Mouse (Mus musculus): ENCODE data around the gene Cd3d.

- TF ChIP-seq CTCF (IDR thresholded peaks at IDR 0.05; ENCODE audit: borderline replicate concordance, control insufficient read depth, extremely low read depth, insufficient read depth, low read length, poor library complexity) (no peak), POLR2A (IDR thresholded peaks at IDR 0.05; ENCODE audit: control insufficient read depth, extremely low read depth, insufficient read depth, low read length, poor library complexity) (peak; percentile 64; the same call in 1 of the 2 replicates)
Observed at GRCm38 (mm10) chr9:44965126-44965832, 16.3 kb upstream of the Cd3d start, which contains the start of gene Ube4a.
